Mouse (Mus musculus) embryonic stem cell, embryonic (primary cell): ENCODE data around the gene Pdcd11.

Source experiments
- CTCF ChIA-PET, 4 experiments: fragments of 300-600 bp in 2 of 4; fragments of 350-600 bp in 2 of 4; sonication (Branson Sonifier 250); formaldehyde crosslinking; loops; one replicate each; lab custom pipeline; 2022; ENCODE audit warnings: inconsistent platforms in 2 of 4; lab: Charles Lee
- POLR2A ChIA-PET, 4 experiments: fragments of 300-600 bp in 2 of 4; fragments of 350-600 bp in 2 of 4; sonication (Branson Sonifier 250); formaldehyde crosslinking; loops; one replicate each; lab custom pipeline; 2022; ENCODE audit warnings: antibody characterized with exemption in 4 of 4, inconsistent platforms in 1 of 4; lab: Charles Lee

Pdcd11 gene

GRCm38 (mm10) chr19:47090550-47091156 is at the start of gene Pdcd11, which contains the start of gene Usmg5:
Gene Pdcd11, plus strand, starts transcription at chr19:47090768.
Gene Usmg5, minus strand, starts transcription at chr19:47090647.
- CTCF ChIA-PET: interaction anchor here in 3 of 4 experiments (0.5 to 1.4 kb wide), 15 partner anchors 11 to 580 kb away, joined by 3 to 10 read pairs (median 4); partner anchors contain the start of genes Taf5 (in 2 of the 3), Ina (in 1 of the 3) and Pcgf6 (in 1 of the 3)
- POLR2A ChIA-PET: interaction anchor here (0.5 to 5.0 kb wide), 75 partner anchors 7 to 696 kb away, joined by 3 to 83 read pairs (median 4); partner anchors contain the start of genes Neurl1a (in 3 of the 4), Taf5 (in 3 of the 4), Calhm2 (in 2 of the 4) and Ina (in 2 of the 4)

- ChIA-PET POLR2A (interaction anchor here in 2 of 4 experiments (1.1 to 5.5 kb wide), 5 partner anchors 24 to 255 kb away, joined by 3 to 29 read pairs (median 4); partner anchors contain the start of genes Taf5 (in 2 of the 2), Pdcd11 (in 1 of the 2) and Usmg5 (in 1 of the 2)), CTCF (interaction anchor here in 2 of 4 experiments (0.8 to 1.4 kb wide), 4 partner anchors 24 to 168 kb away, joined by 3 read pairs; partner anchors contain the start of genes Ina (in 1 of the 2), Nt5c2 (in 1 of the 2) and Taf5 (in 1 of the 2))
These were observed 47.0 kb upstream of the Pdcd11 start for GRCm38 (mm10) chr19:47043608-47044007.

GRCm38 (mm10) chr19:47046343-47046742 is 44.2 kb upstream of the Pdcd11 start:
- CTCF ChIA-PET: interaction anchor here (0.5 to 1.6 kb wide), 8 partner anchors 9 to 1595 kb away, joined by 3 to 7 read pairs (median 3); partner anchors contain the start of gene Taf5 (in 1 of the 4)
- POLR2A ChIA-PET: interaction anchor here (0.5 to 5.5 kb wide), 10 partner anchors 10 to 66 kb away, joined by 3 to 29 read pairs (median 3); partner anchors contain the start of gene Taf5 (in 3 of the 4)

- POLR2A ChIA-PET: interaction anchor here in 3 of 4 experiments (0.7 to 5.5 kb wide), 13 partner anchors 9 to 43 kb away, joined by 3 to 29 read pairs (median 5); partner anchors contain the start of genes Taf5 (in 3 of the 3), Pdcd11 (in 2 of the 3) and Usmg5 (in 2 of the 3)
These were observed 43.2 kb upstream of the Pdcd11 start for GRCm38 (mm10) chr19:47047236-47047833.

DNA sequence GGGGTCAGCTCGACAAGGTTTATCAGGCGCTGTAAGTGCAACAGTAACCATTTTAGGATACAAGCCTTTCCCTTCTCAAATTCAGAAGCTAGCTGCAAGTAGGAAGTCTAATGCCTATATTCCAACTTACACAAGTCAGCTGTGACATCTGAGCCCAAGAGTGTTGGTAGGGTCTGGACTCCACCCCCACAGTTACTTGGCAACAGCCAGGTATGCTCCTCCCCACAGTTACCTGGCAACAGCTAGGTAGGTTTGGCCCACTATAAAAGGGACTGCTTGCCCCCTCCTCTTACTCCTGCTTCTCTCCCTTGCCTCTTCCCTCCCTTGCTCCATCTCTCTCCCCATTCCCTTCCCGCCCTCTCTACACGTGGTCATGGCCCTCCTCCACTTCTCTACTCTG is 41.5 kb upstream of the Pdcd11 start:
- POLR2A ChIA-PET: interaction anchor here in 2 of 4 experiments (0.6 to 2.0 kb wide), 12 partner anchors 11 to 290 kb away, joined by 3 to 11 read pairs (median 4); partner anchors contain the start of genes Pdcd11 (in 2 of the 2), Taf5 (in 2 of the 2) and Usmg5 (in 2 of the 2)
- CTCF ChIA-PET: no interaction called here

More at GRCm38 (mm10) chr19:47047236-47047833, 43.2 kb upstream of the Pdcd11 start:
- CTCF ChIA-PET: interaction anchor here in 2 of 4 experiments (0.5 to 1.3 kb wide), 6 partner anchors 11 to 287 kb away, joined by 3 to 8 read pairs (median 4); partner anchors contain the start of genes Ina (in 1 of the 2) and Nt5c2 (in 1 of the 2)

DNA sequence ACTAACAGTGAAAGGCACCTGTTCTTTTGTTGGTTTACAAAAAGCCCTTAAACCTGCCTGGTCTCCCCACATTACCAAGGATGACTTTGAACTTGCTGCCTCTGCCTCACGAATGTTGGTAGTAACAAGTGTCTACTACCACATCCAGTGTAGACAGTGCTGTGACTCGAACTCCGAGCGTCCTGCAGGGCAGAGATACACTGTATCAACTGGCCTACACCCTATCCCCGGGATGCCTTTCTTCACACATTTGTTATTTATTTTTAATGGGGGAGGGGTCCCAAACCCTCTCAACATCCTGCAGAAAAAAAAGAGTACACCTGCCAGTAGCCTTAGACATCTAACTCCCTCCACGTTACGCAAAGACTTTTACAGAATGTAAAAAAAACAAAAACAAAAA is 40.7 kb upstream of the Pdcd11 start:
- CTCF ChIA-PET: interaction anchor here in 1 of 4 experiments (0.7 kb wide), 1 partner anchor 16 kb away, joined by 5 read pairs; no protein-coding TSS in a partner anchor
- POLR2A ChIA-PET: interaction anchor here in 3 of 4 experiments (0.6 to 5.1 kb wide), 20 partner anchors 14 to 451 kb away, joined by 3 to 115 read pairs (median 6); partner anchors contain the start of genes Ina (in 3 of the 3), Nt5c2 (in 3 of the 3), Taf5 (in 3 of the 3) and Pdcd11 (in 1 of the 3)

DNA sequence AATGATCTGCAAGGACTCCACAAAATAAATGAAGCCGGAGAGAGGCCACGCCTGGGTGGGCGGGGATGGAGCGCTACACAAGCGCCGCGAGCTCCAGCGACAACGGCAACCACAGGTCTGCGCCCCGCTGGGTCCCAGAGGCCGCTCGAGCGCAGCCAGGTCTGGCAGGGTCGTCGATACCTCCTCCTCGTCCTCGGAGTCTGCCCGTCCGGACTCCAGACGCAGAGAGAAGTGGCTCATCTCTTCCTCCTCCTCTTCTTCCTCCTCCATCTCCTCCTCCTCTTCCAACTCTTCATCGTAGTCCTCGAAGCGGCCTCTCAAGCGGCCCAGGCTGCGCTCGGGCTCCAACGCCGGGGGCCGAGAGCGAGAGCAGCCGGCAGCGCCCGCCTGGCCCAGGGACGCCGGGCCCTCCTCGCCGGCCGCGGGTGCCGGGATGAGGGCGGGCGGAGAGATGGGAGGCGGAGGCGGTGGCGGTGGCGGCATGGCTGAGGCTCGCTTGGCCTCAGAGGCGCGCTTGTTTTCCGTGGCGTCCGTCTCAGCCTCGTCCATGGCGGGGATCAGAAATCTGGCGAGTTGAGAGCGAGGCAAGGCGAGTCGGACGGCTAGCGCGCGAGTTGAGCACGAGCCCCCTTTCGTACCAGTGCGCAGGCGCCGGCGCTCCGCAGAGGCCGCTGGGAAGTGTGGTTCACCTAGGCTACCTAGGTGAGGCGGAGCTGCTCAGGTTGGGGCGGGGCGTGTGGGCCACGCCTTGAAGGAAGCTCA is 40.1 kb upstream of the Pdcd11 start, which contains the start of gene Pcgf6:
Gene Pcgf6, minus strand, starts transcription at position 636 of the 762 bp plus-strand sequence.
- CTCF ChIA-PET: interaction anchor here in 3 of 4 experiments (0.6 to 1.3 kb wide), 6 partner anchors 16 to 699 kb away, joined by 3 to 11 read pairs (median 4); partner anchors contain the start of genes Pdcd11 (in 1 of the 3), Taf5 (in 1 of the 3) and Usmg5 (in 1 of the 3)
- POLR2A ChIA-PET: interaction anchor here (0.5 to 5.1 kb wide), 60 partner anchors 10 to 705 kb away, joined by 3 to 115 read pairs (median 4); partner anchors contain the start of genes Taf5 (in 4 of the 4), Ina (in 3 of the 4), Nt5c2 (in 3 of the 4) and Pdcd11 (in 2 of the 4)

GRCm38 (mm10) chr19:47052927-47053326 is 37.6 kb upstream of the Pdcd11 start:
- ChIA-PET CTCF (interaction anchor here in 2 of 4 experiments (0.5 to 1.3 kb wide), 3 partner anchors 30 to 61 kb away, joined by 3 to 9 read pairs (median 3); no protein-coding TSS in a partner anchor), POLR2A (interaction anchor here in 3 of 4 experiments (0.8 to 5.1 kb wide), 11 partner anchors 9 to 82 kb away, joined by 3 to 115 read pairs (median 5); partner anchors contain the start of genes Taf5 (in 3 of the 3), Ina (in 2 of the 3), Nt5c2 (in 2 of the 3) and Pdcd11 (in 1 of the 3))

- POLR2A ChIA-PET: interaction anchor here in 3 of 4 experiments (0.8 to 5.1 kb wide), 7 partner anchors 14 to 81 kb away, joined by 3 to 115 read pairs (median 5); partner anchors contain the start of genes Taf5 (in 3 of the 3), Ina (in 1 of the 3), Nt5c2 (in 1 of the 3) and Pdcd11 (in 1 of the 3)
- CTCF ChIA-PET: interaction anchor here in 2 of 4 experiments (0.5 to 1.3 kb wide), 3 partner anchors 31 to 61 kb away, joined by 3 to 9 read pairs (median 3); no protein-coding TSS in a partner anchor
These were observed 37.1 kb upstream of the Pdcd11 start for GRCm38 (mm10) chr19:47053471-47053870.

DNA sequence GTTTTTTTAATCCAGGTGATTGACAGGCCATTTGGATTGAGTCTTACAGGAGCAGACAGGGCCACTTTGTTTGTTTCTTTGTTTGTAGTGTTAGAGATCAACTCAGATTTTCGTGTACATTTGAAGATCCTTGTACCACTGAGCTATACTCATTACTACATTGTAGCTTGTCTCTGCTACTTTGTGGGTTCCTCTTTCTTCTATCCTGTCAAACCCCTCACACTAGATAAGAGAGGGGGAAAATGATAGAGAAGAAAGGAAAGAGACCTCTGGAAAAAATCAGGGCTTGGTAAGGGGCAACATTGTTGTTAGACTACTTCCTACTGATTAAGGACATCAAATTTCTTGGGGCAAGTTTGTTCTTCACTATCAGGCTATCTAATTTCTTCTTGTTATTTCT is 32.9 kb upstream of the Pdcd11 start:
- CTCF ChIA-PET: no interaction called here
- POLR2A ChIA-PET: interaction anchor here in 2 of 4 experiments (1.2 to 2.1 kb wide), 3 partner anchors 10 to 43 kb away, joined by 3 to 10 read pairs (median 9); partner anchors contain the start of genes Taf5 (in 2 of the 2) and Ina (in 1 of the 2)

GRCm38 (mm10) chr19:47065860-47066259 is 24.7 kb upstream of the Pdcd11 start:
- CTCF ChIA-PET: interaction anchor here in 2 of 4 experiments (0.6 to 1.1 kb wide), 2 partner anchors 15 to 16 kb away, joined by 4 to 5 read pairs; partner anchors contain the start of gene Pcgf6 (in 1 of the 2)
- POLR2A ChIA-PET: interaction anchor here in 3 of 4 experiments (0.6 to 3.6 kb wide), 14 partner anchors 11 to 346 kb away, joined by 3 to 83 read pairs (median 12); partner anchors contain the start of genes Pdcd11 (in 2 of the 3), Usmg5 (in 2 of the 3), Ina (in 1 of the 3) and Nt5c2 (in 1 of the 3)

- ChIA-PET POLR2A (interaction anchor here (0.5 to 3.6 kb wide), 132 partner anchors 9 to 1993 kb away, joined by 3 to 115 read pairs (median 4); partner anchors contain the start of genes Nt5c2 (in 4 of the 4), Pcgf6 (in 4 of the 4), Ina (in 3 of the 4) and Pdcd11 (in 3 of the 4)), CTCF (interaction anchor here in 3 of 4 experiments (0.6 to 2.0 kb wide), 12 partner anchors 16 to 1037 kb away, joined by 3 to 11 read pairs (median 4); partner anchors contain the start of genes Pcgf6 (in 2 of the 3), Pdcd11 (in 2 of the 3), Usmg5 (in 2 of the 3) and Ina (in 1 of the 3))
These were observed 23.3 kb upstream of the Pdcd11 start, which contains the start of gene Taf5 for GRCm38 (mm10) chr19:47067096-47067882. Gene Taf5, plus strand, starts transcription at chr19:47067746.

- POLR2A ChIA-PET: interaction anchor here (0.6 to 3.6 kb wide), 122 partner anchors 8 to 739 kb away, joined by 3 to 115 read pairs (median 4); partner anchors contain the start of genes Nt5c2 (in 4 of the 4), Pcgf6 (in 4 of the 4), Ina (in 3 of the 4) and Pdcd11 (in 3 of the 4)
- CTCF ChIA-PET: interaction anchor here in 3 of 4 experiments (0.6 to 2.0 kb wide), 12 partner anchors 17 to 1037 kb away, joined by 3 to 11 read pairs (median 6); partner anchors contain the start of genes Pdcd11 (in 2 of the 3), Usmg5 (in 2 of the 3), Ina (in 1 of the 3) and Nt5c2 (in 1 of the 3)
These were observed 22.5 kb upstream of the Pdcd11 start for GRCm38 (mm10) chr19:47067924-47068611.

- ChIA-PET CTCF (no interaction called here), POLR2A (interaction anchor here in 3 of 4 experiments (0.8 to 5.0 kb wide), 10 partner anchors 8 to 90 kb away, joined by 3 to 83 read pairs (median 11); partner anchors contain the start of gene Taf5 (in 2 of the 3))
These were observed 2.3 kb upstream of the Pdcd11 start for GRCm38 (mm10) chr19:47088226-47088625.
